Mouse (Mus musculus): Measurements from ENCODE around the gene Birc3.

Birc3 gene

GRCm38 (mm10) chr9:7872775-7873439 is at the start of gene Birc3:
TSS of gene Birc3 (minus strand) at chr9:7873186.
- in situ Hi-C loops (cut with MboI; ENCODE audit: low pct_unique_long_range_greater_than_20kb in 1 of 2, low sequenced_read_pairs in 2 of 2, unreplicated experiment in 1 of 2) = loop anchor here in 1 of 2 experiments (25.0 kb wide), 1 partner anchor 261 kb away; no protein-coding TSS in a partner anchor

GRCm38 (mm10) chr9:7914925-7915324 is 41.9 kb upstream of the Birc3 start:
- in situ Hi-C loops (cut with MboI; ENCODE audit: low pct_unique_long_range_greater_than_20kb in 1 of 2, low sequenced_read_pairs in 2 of 2, unreplicated experiment in 1 of 2) = loop anchor here in 1 of 2 experiments (25.0 kb wide), 1 partner anchor 297 kb away; no protein-coding TSS in a partner anchor

DNA sequence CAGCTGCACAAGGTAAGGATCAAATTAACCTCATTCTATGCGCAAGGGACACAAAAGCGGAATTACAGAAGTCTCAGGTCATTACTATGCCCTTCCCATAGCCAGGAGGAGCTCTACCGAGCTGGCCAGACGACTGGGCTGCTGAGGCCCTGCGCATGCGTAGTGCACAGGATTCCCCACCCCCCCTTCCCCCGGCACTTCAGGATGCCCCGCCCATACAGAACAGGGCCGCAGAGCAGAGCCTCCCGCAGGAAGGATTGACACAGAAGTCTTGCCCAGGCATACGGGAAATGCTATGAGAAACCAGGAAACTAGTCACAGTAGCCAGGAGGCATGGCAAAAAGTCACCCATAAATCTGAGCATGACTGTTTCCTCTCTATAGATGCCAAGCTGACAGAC is 41.5 kb upstream of the Birc3 start:
- in situ Hi-C loops (cut with MboI; ENCODE audit: low pct_unique_long_range_greater_than_20kb in 1 of 2, low sequenced_read_pairs in 2 of 2, unreplicated experiment in 1 of 2) = loop anchor here in 1 of 2 experiments (25.0 kb wide), 1 partner anchor 298 kb away; no protein-coding TSS in a partner anchor

DNA sequence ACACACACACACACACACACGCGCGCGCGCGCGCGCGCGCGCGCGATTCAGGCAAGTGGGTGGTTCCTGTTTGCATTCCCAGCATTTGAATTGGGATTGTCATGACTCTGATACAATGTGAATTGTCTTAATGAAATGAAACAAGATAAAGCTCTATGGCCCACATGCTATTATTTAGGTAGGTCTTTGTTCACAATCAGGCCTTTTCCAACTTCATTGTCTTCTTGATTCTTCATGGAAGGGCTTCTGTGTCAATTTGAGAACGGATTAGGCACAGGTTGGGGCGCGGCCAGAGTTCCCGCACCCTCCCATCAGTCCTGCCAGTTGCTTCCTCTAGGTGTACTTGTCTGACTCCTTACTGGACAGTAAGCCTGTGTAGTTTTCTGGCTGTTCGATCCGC is 41.0 kb upstream of the Birc3 start:
- in situ Hi-C loops (cut with MboI; ENCODE audit: low pct_unique_long_range_greater_than_20kb in 1 of 2, low sequenced_read_pairs in 2 of 2, unreplicated experiment in 1 of 2) = loop anchor here in 1 of 2 experiments (25.0 kb wide), 1 partner anchor 298 kb away; no protein-coding TSS in a partner anchor

DNA sequence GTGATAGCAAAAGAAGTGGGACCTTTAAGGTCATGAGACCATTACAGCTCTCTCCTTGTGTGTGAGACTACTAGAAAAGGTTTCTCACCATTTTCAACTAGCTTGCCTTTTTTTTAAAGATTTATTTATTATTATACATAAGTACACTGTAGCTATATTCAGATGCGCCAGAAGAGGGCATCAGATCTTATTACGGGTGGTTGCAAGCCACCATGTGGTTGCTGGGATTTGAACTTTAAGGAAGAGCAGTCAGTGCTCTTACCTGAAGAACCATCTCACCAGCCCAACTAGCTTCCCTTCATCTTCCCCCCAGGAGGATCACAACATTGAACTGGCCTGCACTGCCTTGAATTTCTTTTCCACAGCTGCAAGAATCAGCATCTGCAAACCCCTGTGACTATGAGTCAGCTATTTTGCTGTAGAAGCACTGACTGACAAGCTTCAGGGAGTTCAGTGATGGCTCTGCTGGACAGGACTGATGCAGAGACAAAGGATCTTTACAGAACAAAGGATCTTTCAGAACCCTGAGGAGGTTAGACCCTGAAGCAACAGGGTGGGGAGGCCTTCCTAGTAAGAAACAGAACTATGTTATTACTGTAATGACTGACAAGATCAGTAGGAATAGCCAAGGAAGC is 34.5 kb upstream of the Birc3 start:
- in situ Hi-C loops (cut with MboI; ENCODE audit: low pct_unique_long_range_greater_than_20kb in 1 of 2, low sequenced_read_pairs in 2 of 2, unreplicated experiment in 1 of 2) = loop anchor here (10.0 to 25.0 kb wide), 2 partner anchors 297 to 305 kb away; no protein-coding TSS in a partner anchor

GRCm38 (mm10) chr9:7906564-7906963 is 33.6 kb upstream of the Birc3 start:
- in situ Hi-C loops (cut with MboI; ENCODE audit: low pct_unique_long_range_greater_than_20kb in 1 of 2, low sequenced_read_pairs in 2 of 2, unreplicated experiment in 1 of 2) = loop anchor here (10.0 to 25.0 kb wide), 2 partner anchors 298 to 306 kb away; no protein-coding TSS in a partner anchor

- in situ Hi-C loops (cut with MboI; ENCODE audit: low pct_unique_long_range_greater_than_20kb in 1 of 2, low sequenced_read_pairs in 2 of 2, unreplicated experiment in 1 of 2) = loop anchor here (10.0 to 25.0 kb wide), 2 partner anchors 301 to 308 kb away; no protein-coding TSS in a partner anchor
Measured at GRCm38 (mm10) chr9:7903825-7904224, 30.8 kb upstream of the Birc3 start.

- in situ Hi-C loops (cut with MboI; ENCODE audit: low pct_unique_long_range_greater_than_20kb in 1 of 2, low sequenced_read_pairs in 2 of 2, unreplicated experiment in 1 of 2) = loop anchor here (10.0 to 25.0 kb wide), 2 partner anchors 302 to 309 kb away; no protein-coding TSS in a partner anchor
Measured at GRCm38 (mm10) chr9:7903262-7903661, 30.3 kb upstream of the Birc3 start.

GRCm38 (mm10) chr9:7902311-7902710 is 29.3 kb upstream of the Birc3 start:
- in situ Hi-C loops (cut with MboI; ENCODE audit: low pct_unique_long_range_greater_than_20kb in 1 of 2, low sequenced_read_pairs in 2 of 2, unreplicated experiment in 1 of 2) = loop anchor here (10.0 to 25.0 kb wide), 2 partner anchors 302 to 310 kb away; no protein-coding TSS in a partner anchor

- in situ Hi-C loops (cut with MboI; ENCODE audit: low pct_unique_long_range_greater_than_20kb in 1 of 2, low sequenced_read_pairs in 2 of 2, unreplicated experiment in 1 of 2) = loop anchor here (10.0 to 25.0 kb wide), 2 partner anchors 304 to 311 kb away; no protein-coding TSS in a partner anchor
Measured at GRCm38 (mm10) chr9:7900965-7901364, 28.0 kb upstream of the Birc3 start.

GRCm38 (mm10) chr9:7897502-7897901 is 24.5 kb upstream of the Birc3 start:
- in situ Hi-C loops (cut with MboI; ENCODE audit: low pct_unique_long_range_greater_than_20kb in 1 of 2, low sequenced_read_pairs in 2 of 2, unreplicated experiment in 1 of 2) = loop anchor here (5.0 to 25.0 kb wide), 2 partner anchors 185 to 285 kb away; no protein-coding TSS in a partner anchor

DNA sequence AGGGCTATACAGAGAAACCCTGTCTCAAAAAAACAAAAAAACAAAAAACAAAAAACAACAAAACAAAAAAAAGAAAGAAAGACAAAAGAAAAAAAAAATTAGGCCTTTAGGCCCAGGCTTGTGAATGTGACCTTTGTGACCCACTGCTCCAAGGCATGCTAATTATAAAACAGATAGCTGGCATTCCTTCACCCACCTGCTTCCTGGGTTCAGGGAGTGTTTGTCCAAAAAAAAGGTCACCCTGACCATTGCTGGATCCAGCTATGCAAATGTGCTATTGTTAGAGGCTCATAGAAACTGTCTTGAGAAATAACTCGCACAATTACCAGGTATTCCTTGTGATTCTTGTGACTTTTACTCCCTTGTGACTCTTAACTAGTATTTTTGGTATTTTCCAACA is 18.8 kb upstream of the Birc3 start:
- in situ Hi-C loops (cut with MboI; ENCODE audit: low pct_unique_long_range_greater_than_20kb in 1 of 2, low sequenced_read_pairs in 2 of 2, unreplicated experiment in 1 of 2) = loop anchor here in 1 of 2 experiments (25.0 kb wide), 1 partner anchor 279 kb away; no protein-coding TSS in a partner anchor

- in situ Hi-C loops (cut with MboI; ENCODE audit: low pct_unique_long_range_greater_than_20kb in 1 of 2, low sequenced_read_pairs in 2 of 2, unreplicated experiment in 1 of 2) = loop anchor here in 1 of 2 experiments (25.0 kb wide), 1 partner anchor 279 kb away; no protein-coding TSS in a partner anchor
Measured at GRCm38 (mm10) chr9:7891177-7891576, 18.2 kb upstream of the Birc3 start.

GRCm38 (mm10) chr9:7884346-7884745 is 11.4 kb upstream of the Birc3 start:
- in situ Hi-C loops (cut with MboI; ENCODE audit: low pct_unique_long_range_greater_than_20kb in 1 of 2, low sequenced_read_pairs in 2 of 2, unreplicated experiment in 1 of 2) = loop anchor here in 1 of 2 experiments (25.0 kb wide), 1 partner anchor 272 kb away; no protein-coding TSS in a partner anchor

DNA sequence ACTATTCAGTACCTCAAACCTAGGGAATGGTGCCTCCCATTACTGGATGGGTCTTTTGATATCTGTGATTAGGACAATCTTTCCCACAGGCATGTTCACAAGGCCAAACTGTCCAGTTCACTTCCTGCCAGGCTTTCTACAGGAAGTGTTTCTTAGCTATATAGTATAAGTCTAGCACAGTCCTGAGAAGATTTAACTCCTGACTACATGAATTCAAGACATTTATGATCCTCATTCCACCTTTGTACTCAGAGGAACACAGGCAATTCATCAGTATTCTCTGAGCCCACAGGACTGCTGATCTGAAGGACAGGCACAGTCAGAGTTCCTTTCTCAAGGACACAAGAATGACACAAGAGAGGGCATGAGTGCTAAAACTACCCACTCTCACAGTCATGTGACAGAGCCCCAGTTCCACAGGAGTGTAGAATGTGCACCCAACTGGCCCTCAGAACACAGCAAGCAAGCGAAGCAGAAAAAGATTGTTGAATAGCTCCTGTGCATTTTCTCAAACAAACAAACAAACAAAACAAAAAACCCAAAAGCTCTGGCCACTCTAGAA is 9.4 kb upstream of the Birc3 start:
- in situ Hi-C loops (cut with MboI; ENCODE audit: low pct_unique_long_range_greater_than_20kb in 1 of 2, low sequenced_read_pairs in 2 of 2, unreplicated experiment in 1 of 2) = loop anchor here in 1 of 2 experiments (25.0 kb wide), 1 partner anchor 270 kb away; no protein-coding TSS in a partner anchor

DNA sequence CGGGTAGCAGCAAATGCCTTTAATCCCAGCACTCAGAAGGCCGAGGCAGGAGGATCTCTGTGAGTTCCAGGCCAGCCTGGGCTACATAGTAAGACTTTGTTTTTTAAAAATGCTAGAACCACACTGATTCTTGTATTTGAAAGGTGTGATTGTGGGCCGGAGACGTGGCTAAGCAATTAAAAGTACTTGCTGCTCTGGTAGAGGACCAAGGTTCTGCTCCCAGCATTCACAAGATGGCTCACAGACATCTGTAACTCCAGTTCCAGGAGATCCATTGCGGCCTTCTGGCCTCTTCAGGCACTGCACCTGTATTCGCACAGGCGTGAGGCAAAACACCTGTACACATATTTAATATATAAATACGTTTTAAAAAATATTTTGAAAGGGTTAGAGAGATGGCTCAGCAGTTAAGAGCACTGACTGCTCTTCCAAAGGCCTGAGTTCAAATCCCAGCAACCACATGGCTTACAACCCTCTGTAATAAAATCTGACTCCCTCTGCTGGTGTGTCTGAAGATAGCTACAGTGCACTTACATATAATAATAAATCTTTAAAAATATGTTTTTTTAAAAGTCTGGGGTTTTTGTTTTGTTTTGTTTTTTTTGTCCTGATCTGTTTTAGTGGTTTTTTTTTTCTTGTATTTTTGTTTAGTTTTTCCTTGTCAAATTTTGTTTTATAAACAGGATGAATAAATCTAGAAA is 675 bp upstream of the Birc3 start:
- in situ Hi-C loops (cut with MboI; ENCODE audit: low pct_unique_long_range_greater_than_20kb in 1 of 2, low sequenced_read_pairs in 2 of 2, unreplicated experiment in 1 of 2) = loop anchor here in 1 of 2 experiments (25.0 kb wide), 1 partner anchor 261 kb away; no protein-coding TSS in a partner anchor

GRCm38 (mm10) chr9:7872044-7872774 is 777 bp downstream of the Birc3 start:
- in situ Hi-C loops (cut with MboI; ENCODE audit: low pct_unique_long_range_greater_than_20kb in 1 of 2, low sequenced_read_pairs in 2 of 2, unreplicated experiment in 1 of 2) = loop anchor here in 1 of 2 experiments (25.0 kb wide), 1 partner anchor 260 kb away; no protein-coding TSS in a partner anchor

All from mouse embryonic stem cell (cell line).